Mouse (Mus musculus): Measurements from ENCODE around the gene Eef1g. TPM values are rescaled to one million over a fixed set of nuclear protein-coding genes. Genes with fewer than 3 reads are reported as not detected.

Eef1g gene
- polyA plus RNA-seq, 1 experiment = 236 TPM

DNA sequence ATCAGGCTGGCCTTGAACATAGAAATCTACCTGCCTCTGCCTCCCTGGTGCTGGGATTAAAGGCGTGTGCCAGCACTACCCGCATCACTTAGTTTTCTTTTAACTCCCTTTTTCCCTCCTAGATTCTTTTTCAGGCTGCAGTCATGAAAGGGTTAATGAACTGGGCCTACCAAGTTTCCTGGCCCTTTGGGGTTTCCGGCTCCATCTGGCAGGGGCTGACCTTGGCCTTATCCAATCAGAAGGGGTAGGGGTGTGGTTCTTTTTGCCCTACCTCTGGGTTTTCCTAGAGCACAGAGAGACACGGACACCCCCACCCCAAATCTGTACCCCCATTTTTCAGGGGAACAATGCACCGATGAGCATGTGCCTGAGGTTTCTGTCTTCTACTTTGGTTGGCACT is 22.1 kb upstream of the Eef1g start:
- Histone ChIP-seq H3K4me1 (ENCODE audit: control insufficient read depth, insufficient read depth, low read length) (peaks cover 4% of the 10 kb centered on the region; the same call in 1 of the 2 replicates), H3K4me3 (ENCODE audit: insufficient read depth, low read depth, low read length) (no peak overlapping the region), H3K36me3 (ENCODE audit: control insufficient read depth, insufficient read depth, low read length) (peaks cover 11% of the 10 kb centered on the region), H3K27ac (ENCODE audit: insufficient read depth, low read depth, low read length) (no peak overlapping the region), H3K27me3 (replicated peaks; ENCODE audit: control insufficient read depth, insufficient read depth, low read length) (no peaks in the 10 kb centered on the region)
- 19% methylated on average over 5 of the region's 5 CpGs for WGBS
- DNase-seq = peak; percentile 84
- TF ChIP-seq CTCF (conservative IDR thresholded peaks at IDR 0.05; ENCODE audit: insufficient read depth, insufficient read length, low read depth, low read length) (no peak), POLR2A (IDR thresholded peaks at IDR 0.05; ENCODE audit: low read depth, low read length) (no peak)

DNA sequence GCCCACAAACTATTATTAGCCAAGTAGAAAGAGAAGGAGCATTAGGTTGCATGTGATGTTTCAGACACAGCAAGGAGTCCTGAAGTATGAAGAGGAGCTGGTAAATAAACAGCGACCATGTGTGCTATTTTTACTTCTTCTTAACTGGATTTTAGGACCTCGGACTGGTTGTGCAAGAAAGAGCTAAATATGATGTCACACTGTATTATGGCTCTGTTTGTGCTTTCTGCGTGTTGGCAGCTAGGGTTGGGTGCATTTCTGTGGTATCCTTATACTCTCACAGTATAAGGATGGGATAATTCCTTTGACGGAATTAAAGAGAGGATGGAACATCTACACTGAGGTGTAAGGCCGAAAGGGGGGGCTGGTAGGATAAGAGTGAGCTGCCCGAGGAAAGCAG is 21.6 kb upstream of the Eef1g start:
- Histone ChIP-seq H3K36me3 (ENCODE audit: control insufficient read depth, insufficient read depth, low read length) (peaks cover 11% of the 10 kb centered on the region), H3K27me3 (replicated peaks; ENCODE audit: control insufficient read depth, insufficient read depth, low read length) (no peaks in the 10 kb centered on the region), H3K4me3 (ENCODE audit: insufficient read depth, low read depth, low read length) (no peak overlapping the region), H3K4me1 (ENCODE audit: control insufficient read depth, insufficient read depth, low read length) (peaks cover 4% of the 10 kb centered on the region; the same call in 1 of the 2 replicates), H3K27ac (ENCODE audit: insufficient read depth, low read depth, low read length) (no peak overlapping the region)
- WGBS = 60% methylated on average over 6 of the region's 6 CpGs
- no peak for DNase-seq
- TF ChIP-seq POLR2A (IDR thresholded peaks at IDR 0.05; ENCODE audit: low read depth, low read length) (no peak), CTCF (conservative IDR thresholded peaks at IDR 0.05; ENCODE audit: insufficient read depth, insufficient read length, low read depth, low read length) (no peak)

GRCm38 (mm10) chr19:8946929-8947328 is 19.9 kb upstream of the Eef1g start:
- peaks cover 13% of the 10 kb centered on the region for H3K36me3 ChIP-seq (ENCODE audit: control insufficient read depth, insufficient read depth, low read length)
- no peak for DNase-seq
- peaks cover 4% of the 10 kb centered on the region; the same call in 1 of the 2 replicates for H3K4me1 ChIP-seq (ENCODE audit: control insufficient read depth, insufficient read depth, low read length)
- no peak overlapping the region for H3K27ac ChIP-seq (ENCODE audit: insufficient read depth, low read depth, low read length)
- no peak overlapping the region for H3K4me3 ChIP-seq (ENCODE audit: insufficient read depth, low read depth, low read length)
- H3K27me3 ChIP-seq (replicated peaks; ENCODE audit: control insufficient read depth, insufficient read depth, low read length) = no peaks in the 10 kb centered on the region
- TF ChIP-seq CTCF (conservative IDR thresholded peaks at IDR 0.05; ENCODE audit: insufficient read depth, insufficient read length, low read depth, low read length) (no peak), POLR2A (IDR thresholded peaks at IDR 0.05; ENCODE audit: low read depth, low read length) (no peak)
- 92% methylated on average over 7 of the region's 7 CpGs for WGBS

GRCm38 (mm10) chr19:8950190-8950589 is 16.7 kb upstream of the Eef1g start:
- DNase-seq = no peak
- TF ChIP-seq POLR2A (IDR thresholded peaks at IDR 0.05; ENCODE audit: low read depth, low read length) = no peak
- TF ChIP-seq CTCF (conservative IDR thresholded peaks at IDR 0.05; ENCODE audit: insufficient read depth, insufficient read length, low read depth, low read length) = no peak
- Histone ChIP-seq H3K27ac (ENCODE audit: insufficient read depth, low read depth, low read length) (no peak overlapping the region), H3K27me3 (replicated peaks; ENCODE audit: control insufficient read depth, insufficient read depth, low read length) (no peaks in the 10 kb centered on the region), H3K4me1 (ENCODE audit: control insufficient read depth, insufficient read depth, low read length) (peaks cover 6% of the 10 kb centered on the region; the same call in 1 of the 2 replicates), H3K36me3 (ENCODE audit: control insufficient read depth, insufficient read depth, low read length) (peaks cover 13% of the 10 kb centered on the region), H3K4me3 (ENCODE audit: insufficient read depth, low read depth, low read length) (no peak overlapping the region)
- WGBS = 83% methylated on average over 5 of the region's 5 CpGs

DNA sequence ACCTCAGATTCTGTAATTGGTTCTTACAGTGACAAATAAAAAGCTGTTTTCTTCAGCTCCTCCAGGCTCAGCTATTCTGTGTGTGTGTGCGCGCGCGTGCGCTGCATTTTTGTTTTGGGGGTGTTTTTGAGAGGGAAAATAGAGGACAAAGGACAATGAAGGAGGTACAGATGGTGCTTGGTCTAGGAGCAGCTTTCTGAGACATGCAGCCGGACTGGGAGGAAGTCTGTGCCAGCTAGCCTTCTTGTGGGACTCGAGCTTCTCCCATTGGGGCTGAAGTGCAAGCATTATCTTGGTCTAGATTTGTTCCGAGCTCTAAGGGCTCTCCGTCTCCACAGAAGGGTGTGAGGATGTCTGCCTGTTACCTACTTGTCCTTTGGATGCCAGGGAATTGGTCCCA is 14.6 kb upstream of the Eef1g start:
- H3K4me3 ChIP-seq (ENCODE audit: insufficient read depth, low read depth, low read length) = no peak overlapping the region
- H3K27ac ChIP-seq (ENCODE audit: insufficient read depth, low read depth, low read length) = no peak overlapping the region
- TF ChIP-seq CTCF (conservative IDR thresholded peaks at IDR 0.05; ENCODE audit: insufficient read depth, insufficient read length, low read depth, low read length) = no peak
- TF ChIP-seq POLR2A (IDR thresholded peaks at IDR 0.05; ENCODE audit: low read depth, low read length) = no peak
- H3K36me3 ChIP-seq (ENCODE audit: control insufficient read depth, insufficient read depth, low read length) = peaks cover 6% of the 10 kb centered on the region
- peaks cover 6% of the 10 kb centered on the region; the same call in 1 of the 2 replicates for H3K4me1 ChIP-seq (ENCODE audit: control insufficient read depth, insufficient read depth, low read length)
- no peak for DNase-seq
- WGBS = 92% methylated on average over 9 of the region's 9 CpGs
- no peaks in the 10 kb centered on the region for H3K27me3 ChIP-seq (replicated peaks; ENCODE audit: control insufficient read depth, insufficient read depth, low read length)

DNA sequence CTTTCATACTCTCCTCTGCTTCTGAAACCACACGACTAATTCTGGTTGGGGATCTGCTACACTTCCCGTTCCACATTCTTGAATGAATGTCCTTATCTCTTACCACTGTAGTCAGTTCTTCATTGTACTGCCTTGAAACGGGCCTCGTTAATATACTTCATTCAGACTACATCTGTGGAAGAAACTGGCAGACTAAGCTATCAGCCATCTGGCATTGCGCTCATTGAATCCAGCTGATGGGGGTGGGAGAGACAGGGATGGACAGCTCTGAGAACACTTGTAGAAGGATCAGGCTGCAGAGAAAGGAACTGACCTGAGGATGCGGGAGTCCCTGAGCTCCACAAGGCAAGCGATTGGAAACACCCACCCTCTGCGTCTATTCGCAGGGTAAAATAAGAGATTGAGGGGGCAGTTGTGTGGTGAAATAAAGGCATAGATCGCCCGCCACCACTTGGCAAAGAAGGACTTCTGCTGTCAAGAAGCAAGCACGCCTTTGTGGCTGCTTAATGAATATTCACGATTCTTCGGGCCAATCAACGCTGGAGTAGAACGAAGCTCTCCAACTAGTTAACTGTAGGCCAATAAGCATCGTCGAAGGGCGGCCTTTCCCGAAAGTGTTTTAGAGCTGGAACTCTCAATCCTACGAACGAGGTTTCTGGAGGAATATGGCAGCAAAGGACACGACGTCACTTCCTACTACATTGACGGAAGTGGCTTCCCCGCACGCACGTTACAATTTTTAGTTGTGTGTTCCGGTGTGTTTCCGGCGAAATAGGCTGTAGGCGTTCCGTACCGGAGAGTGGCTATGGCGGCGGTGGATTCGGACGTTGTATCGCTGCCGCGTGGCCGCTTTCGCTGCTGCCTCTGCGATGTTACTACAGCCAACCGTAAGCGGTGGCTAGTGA is 13.5 kb upstream of the Eef1g start, which contains the start of gene Tut1:
Gene Tut1, plus strand, starts transcription at position 713 of the 905 bp plus-strand sequence.
- Histone ChIP-seq H3K27me3 (replicated peaks; ENCODE audit: control insufficient read depth, insufficient read depth, low read length) (no peaks in the 10 kb centered on the region), H3K27ac (ENCODE audit: insufficient read depth, low read depth, low read length) (no peak within 1 kb of the TSS), H3K4me1 (ENCODE audit: control insufficient read depth, insufficient read depth, low read length) (peaks cover 6% of the 10 kb centered on the region; the same call in 1 of the 2 replicates), H3K36me3 (ENCODE audit: control insufficient read depth, insufficient read depth, low read length) (peaks cover 2% of the 10 kb centered on the region), H3K4me3 (ENCODE audit: insufficient read depth, low read depth, low read length) (peak within 1 kb of the TSS; percentile 64)
- WGBS = 2% methylated on average over 46 of the region's 46 CpGs
- peak; percentile 51 for TF ChIP-seq POLR2A (IDR thresholded peaks at IDR 0.05; ENCODE audit: low read depth, low read length)
- TF ChIP-seq CTCF (conservative IDR thresholded peaks at IDR 0.05; ENCODE audit: insufficient read depth, insufficient read length, low read depth, low read length) = no peak
- DNase-seq = peak; percentile 98

DNA sequence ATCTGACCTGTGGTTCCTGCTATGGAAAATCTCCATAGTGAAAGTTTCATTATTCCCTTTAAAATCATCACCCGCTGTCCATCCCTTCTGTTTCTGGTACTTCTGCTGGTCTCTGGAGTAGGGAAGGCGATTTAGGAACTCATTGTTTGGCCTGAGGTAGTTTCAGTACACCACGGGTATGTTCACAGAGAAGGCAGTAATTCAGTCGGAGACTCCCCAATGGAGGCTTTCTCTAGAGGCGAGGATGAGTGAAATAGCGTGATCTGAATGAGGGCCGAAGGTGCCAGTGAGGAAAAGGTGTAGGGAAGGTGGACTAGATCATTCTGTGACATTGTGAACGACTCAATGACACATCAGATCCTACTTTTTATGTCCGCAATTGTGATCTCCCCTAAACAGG is 12.7 kb upstream of the Eef1g start:
- Histone ChIP-seq H3K27ac (ENCODE audit: insufficient read depth, low read depth, low read length) (no peak overlapping the region), H3K36me3 (ENCODE audit: control insufficient read depth, insufficient read depth, low read length) (peaks cover 2% of the 10 kb centered on the region; the same call in 1 of the 2 replicates), H3K4me1 (ENCODE audit: control insufficient read depth, insufficient read depth, low read length) (peaks cover 6% of the 10 kb centered on the region; the same call in 1 of the 2 replicates), H3K27me3 (replicated peaks; ENCODE audit: control insufficient read depth, insufficient read depth, low read length) (no peaks in the 10 kb centered on the region), H3K4me3 (ENCODE audit: insufficient read depth, low read depth, low read length) (peak overlapping the region; percentile 64)
- no peak for TF ChIP-seq CTCF (conservative IDR thresholded peaks at IDR 0.05; ENCODE audit: insufficient read depth, insufficient read length, low read depth, low read length)
- TF ChIP-seq POLR2A (IDR thresholded peaks at IDR 0.05; ENCODE audit: low read depth, low read length) = no peak
- 3% methylated on average over 9 of the region's 9 CpGs for WGBS
- DNase-seq = no peak

Measured in kidney, adult 2 months (tissue).